Mouse (Mus musculus) neural tube, embryonic 10.5 days (tissue): Measurements from ENCODE around the gene Chpf.
A peak's percentile ranks its signal among the peaks of the same experiment; 100 is the strongest.

Experiments
- DNase-seq: peaks from one replicate; pipeline ENCODE4 v3.0.0-alpha.2; 2017; ENCODE audit warnings: low spot score; ENCODE audit errors: extremely low spot score

The Chpf gene

GRCm38 (mm10) chr1:75499441-75499840, 20.3 kb upstream of the Chpf start:
- no peak for DNase-seq

- no peak for DNase-seq
These were observed 19.8 kb upstream of the Chpf start for GRCm38 (mm10) chr1:75498897-75499296.

- DNase-seq: peak; percentile 47
These were observed 15.9 kb upstream of the Chpf start for GRCm38 (mm10) chr1:75494878-75495548.

GRCm38 (mm10) chr1:75492579-75493170, 13.6 kb upstream of the Chpf start:
- DNase-seq: no peak

GRCm38 (mm10) chr1:75490785-75491551, 11.9 kb upstream of the Chpf start:
- no peak for DNase-seq

GRCm38 (mm10) chr1:75487405-75488161, 8.5 kb upstream of the Chpf start:
- DNase-seq: peak; percentile 87

- DNase-seq: no peak
These were observed 7.9 kb upstream of the Chpf start for GRCm38 (mm10) chr1:75487040-75487404.

- DNase-seq: peak; percentile 39
These were observed 7.5 kb upstream of the Chpf start for GRCm38 (mm10) chr1:75486561-75486960.

- no peak for DNase-seq
These were observed 1.6 kb upstream of the Chpf start for GRCm38 (mm10) chr1:75480735-75481134.

- DNase-seq: no peak
These were observed 929 bp upstream of the Chpf start for GRCm38 (mm10) chr1:75480036-75480435.

- no peak for DNase-seq
These were observed 505 bp upstream of the Chpf start for GRCm38 (mm10) chr1:75479635-75479989.

GRCm38 (mm10) chr1:75478497-75478896, 610 bp downstream of the Chpf start:
- no peak for DNase-seq

GRCm38 (mm10) chr1:75477966-75478290, 1.2 kb downstream of the Chpf start:
- DNase-seq: no peak

- peak; percentile 89 for DNase-seq
These were observed 1.7 kb downstream of the Chpf start for GRCm38 (mm10) chr1:75477264-75477965.

GRCm38 (mm10) chr1:75476441-75476840, 2.7 kb downstream of the Chpf start:
- DNase-seq: no peak

GRCm38 (mm10) chr1:75469287-75469825, 9.8 kb downstream of the Chpf start:
- DNase-seq: no peak

GRCm38 (mm10) chr1:75467215-75467927, 11.7 kb downstream of the Chpf start:
- peak; percentile 90 for DNase-seq

- DNase-seq: no peak
These were observed 15.4 kb downstream of the Chpf start for GRCm38 (mm10) chr1:75463652-75464204.

- DNase-seq: no peak
These were observed 16.5 kb downstream of the Chpf start for GRCm38 (mm10) chr1:75462636-75463035.

GRCm38 (mm10) chr1:75460297-75460696, 18.8 kb downstream of the Chpf start:
- DNase-seq: no peak
